Mouse (Mus musculus) liver, embryonic 11.5 days (tissue): Measurements from ENCODE around the gene Gm5741. TPM values are rescaled to one million over a fixed set of nuclear protein-coding genes. Genes with fewer than 3 reads are reported as not detected.

Experiments
- microRNA-seq: library from miRNA; unstranded; fragments of <30 nt; microRNA quantifications from one replicate; pipeline ENCODE4, GENCODE M21; 2017; ENCODE audit warnings: borderline number of aligned reads
- polyA plus RNA-seq: library from polyadenylated mRNA; unstranded; fragments of >200 nt; fragmentation: Nextera tagmentation; extraction: Ambion mirVana; gene quantifications from 2 replicates; pipeline ENCODE4 v1.2.1, GENCODE M21; 2014

Gene Gm5741
- polyA plus RNA-seq, 1 experiment from 2014 or later = not detected

Small RNA genes within 50 kb of the gene (microRNA-seq; reads per million reads assigned to microRNA genes)
- gene Gm23388 (37.0 reads per million, percentile 37 among the genes with 10 or more reads in this experiment), gene Mir7070 (2.8 reads per million)

Other genes starting within 250 kb of the Gm5741 start
- gene Dand5, start 245.2 kb downstream of the Gm5741 start, polyA plus RNA-seq = 4.5 and 4.9 TPM in 2 replicates
- 87.8 and 90.6 TPM in 2 replicates for gene Gadd45gip1, start 236.5 kb downstream of the Gm5741 start, polyA plus RNA-seq
- 188 and 191 TPM in 2 replicates for gene Rad23a, start 227.3 kb downstream of the Gm5741 start, polyA plus RNA-seq
- gene Calr, start 221.0 kb downstream of the Gm5741 start, polyA plus RNA-seq = 860 and 893 TPM in 2 replicates
- gene Farsa, start 211.0 kb downstream of the Gm5741 start, polyA plus RNA-seq = 130 TPM in 2 replicates
- gene Syce2, start 195.9 kb downstream of the Gm5741 start, polyA plus RNA-seq = 144 and 160 TPM in 2 replicates
- 53.5 and 56.7 TPM in 2 replicates for gene Gcdh, start 174.1 kb downstream of the Gm5741 start, polyA plus RNA-seq
- 458 and 504 TPM in 2 replicates for gene Klf1, start 166.1 kb downstream of the Gm5741 start, polyA plus RNA-seq
- gene Dnase2a, start 159.4 kb downstream of the Gm5741 start, polyA plus RNA-seq = 11.5 and 12.7 TPM in 2 replicates
- gene Mast1, start 130.6 kb downstream of the Gm5741 start, polyA plus RNA-seq = 0.14 and 0.29 TPM in 2 replicates
- gene Rtbdn, start 121.0 kb downstream of the Gm5741 start, polyA plus RNA-seq = 0.22 and 0.49 TPM in 2 replicates
- gene Gm49661, start 98.5 kb downstream of the Gm5741 start, polyA plus RNA-seq = not detected in 2 replicates
- gene Prdx2, start 98.4 kb downstream of the Gm5741 start, polyA plus RNA-seq = 1,398 and 1,409 TPM in 2 replicates
- 195 and 197 TPM in 2 replicates for gene Rnaseh2a, start 98.2 kb downstream of the Gm5741 start, polyA plus RNA-seq
- 21.1 and 23.2 TPM in 2 replicates for gene Junb, start 89.3 kb downstream of the Gm5741 start, polyA plus RNA-seq
- 15.5 and 16.7 TPM in 2 replicates for gene Hook2, start 77.4 kb downstream of the Gm5741 start, polyA plus RNA-seq
- 0.13 TPM in 1 of 2 replicates, not detected in the other for gene Best2, start 53.5 kb downstream of the Gm5741 start, polyA plus RNA-seq
- 100 and 103 TPM in 2 replicates for gene Asna1, start 42.7 kb downstream of the Gm5741 start, polyA plus RNA-seq
- 126 and 138 TPM in 2 replicates for gene Trir, start 41.2 kb downstream of the Gm5741 start, polyA plus RNA-seq
- 17.7 and 19.3 TPM in 2 replicates for gene Tnpo2, start 31.1 kb downstream of the Gm5741 start, polyA plus RNA-seq
- gene Fbxw9, start 7.9 kb downstream of the Gm5741 start, polyA plus RNA-seq = 15.5 and 17.4 TPM in 2 replicates
- gene Dhps, start 3.8 kb upstream of the Gm5741 start, polyA plus RNA-seq = 72.5 and 73.8 TPM in 2 replicates
- gene Wdr83os, start 12.8 kb upstream of the Gm5741 start, polyA plus RNA-seq = 103 and 105 TPM in 2 replicates
- gene Wdr83, start 13.3 kb upstream of the Gm5741 start, polyA plus RNA-seq = 46.4 and 50.4 TPM in 2 replicates
- 38.6 and 40.3 TPM in 2 replicates for gene Man2b1, start 15.3 kb upstream of the Gm5741 start, polyA plus RNA-seq
- 0.71 and 1.1 TPM in 2 replicates for gene Zfp791, start 55.1 kb upstream of the Gm5741 start, polyA plus RNA-seq
- gene Cks1brt, start 83.9 kb upstream of the Gm5741 start, polyA plus RNA-seq = not detected in 2 replicates
- not detected in 2 replicates for gene Olfr371, start 158.0 kb upstream of the Gm5741 start, polyA plus RNA-seq
- 165 and 170 TPM in 2 replicates for gene Orc6, start 231.7 kb upstream of the Gm5741 start, polyA plus RNA-seq
- gene Vps35, start 231.8 kb upstream of the Gm5741 start, polyA plus RNA-seq = 142 and 178 TPM in 2 replicates